Mouse (Mus musculus) myocyte (in vitro differentiated cells): ENCODE measurements at regions not wholly inside any gene's neighbourhood (a gene's known extent, or its start where the extent isn't known, plus 50 kb on each side); places are given as distances from the start of the nearest gene placed in this dataset.

Experiments used
- POLR2A ChIP-seq: IDR thresholded peaks from one replicate; pipeline ENCODE4 v1.6.1; 2011; ENCODE audit warnings: low read depth, mild to moderate bottlenecking, control low read depth, moderate library complexity; ENCODE audit not compliant: insufficient read length
- REST ChIP-seq: IDR thresholded peaks from one replicate; pipeline ENCODE4 v1.6.1; 2011; ENCODE audit warnings: mild to moderate bottlenecking, control low read depth, moderate library complexity; ENCODE audit not compliant: insufficient read depth, insufficient read length
- USF1 ChIP-seq: IDR thresholded peaks from one replicate; pipeline ENCODE4 v1.6.1; 2011; ENCODE audit warnings: low read depth, mild to moderate bottlenecking, control low read depth, moderate library complexity

GRCm38 (mm10) chr16:30835678-30836077 lies 236.2 kb downstream of the Fam43a start:
- TF ChIP-seq POLR2A: no peak
- TF ChIP-seq USF1: no peak
- TF ChIP-seq REST: no peak
